Mouse (Mus musculus) T-helper 17 cell (primary cell): ENCODE measurements at regions not wholly inside any gene's neighbourhood (a gene's known extent, or its start where the extent isn't known, plus 50 kb on each side); places are given as distances from the start of the nearest gene placed in this dataset.

Source experiments
- in situ Hi-C, 2 experiments: fragments of 300-600 bp; cut with MboI, MseI; formaldehyde crosslinking; loops; 1 replicate in 1 of 2; 2 replicates in 1 of 2; pipeline ENCODE4 v1.15.1; 2025; ENCODE audit warnings: high pct_unique_total_duplicates in 2 of 2

DNA sequence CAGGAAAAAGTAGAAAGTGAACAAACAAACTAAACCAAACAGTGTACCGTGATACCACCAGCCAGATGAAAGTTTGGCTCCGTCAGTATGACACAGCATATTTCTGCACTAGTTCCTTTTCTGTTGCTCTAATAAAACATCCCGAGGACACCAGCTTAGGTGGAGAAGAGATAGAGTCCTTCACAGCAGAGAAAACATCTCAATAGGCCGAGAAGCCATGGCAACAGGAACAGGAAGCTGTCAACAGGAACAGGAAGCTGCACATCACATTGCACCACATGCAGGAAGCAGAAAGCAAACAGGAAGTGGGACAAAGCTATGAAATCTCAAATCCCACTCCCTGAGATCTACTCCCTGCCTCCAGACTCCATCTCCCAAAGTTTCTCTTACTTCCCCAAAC, 71.4 kb upstream of the Gli2 start:
- in situ Hi-C loops: no loop called here

DNA sequence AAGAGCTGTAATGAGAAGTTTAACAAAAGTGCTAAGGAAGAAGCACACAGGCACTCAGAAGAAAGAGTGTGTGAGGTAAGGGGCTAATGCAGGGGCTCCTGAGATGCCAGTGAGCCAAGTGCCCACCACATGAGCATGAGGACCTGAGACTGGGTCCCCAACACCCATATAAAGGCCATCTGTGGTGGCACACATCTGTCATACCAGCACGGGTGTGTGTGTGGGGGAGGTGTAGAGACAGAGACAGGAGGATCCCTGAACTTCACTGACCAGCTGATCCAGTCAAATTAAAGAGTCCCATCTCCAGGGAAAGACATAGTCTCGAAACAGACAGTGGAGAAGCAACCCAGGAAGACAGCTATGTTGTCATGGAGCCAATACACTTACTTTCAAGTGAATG, 70.6 kb upstream of the Gli2 start:
- in situ Hi-C loops: no loop called here

DNA sequence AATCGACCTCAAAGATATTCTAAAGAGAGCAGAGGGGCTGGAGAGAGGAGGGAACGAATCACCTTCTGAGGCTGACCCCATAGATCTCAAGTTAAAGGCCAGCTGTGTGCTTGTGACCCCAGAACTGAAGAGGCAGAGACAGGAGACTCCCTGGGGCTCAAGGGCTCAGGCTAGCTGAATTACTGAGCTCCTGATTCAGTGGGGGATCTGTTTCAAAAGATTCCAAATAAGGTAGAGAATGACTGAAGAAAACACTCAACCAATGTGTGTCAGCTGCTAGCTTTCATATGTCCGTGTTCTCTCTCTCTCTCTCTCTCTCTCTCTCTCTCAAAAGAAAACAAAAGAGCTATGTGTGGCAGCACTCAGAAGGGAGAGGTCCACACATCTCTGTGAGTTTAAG, 70.0 kb upstream of the Gli2 start:
- in situ Hi-C loops: no loop called here

DNA sequence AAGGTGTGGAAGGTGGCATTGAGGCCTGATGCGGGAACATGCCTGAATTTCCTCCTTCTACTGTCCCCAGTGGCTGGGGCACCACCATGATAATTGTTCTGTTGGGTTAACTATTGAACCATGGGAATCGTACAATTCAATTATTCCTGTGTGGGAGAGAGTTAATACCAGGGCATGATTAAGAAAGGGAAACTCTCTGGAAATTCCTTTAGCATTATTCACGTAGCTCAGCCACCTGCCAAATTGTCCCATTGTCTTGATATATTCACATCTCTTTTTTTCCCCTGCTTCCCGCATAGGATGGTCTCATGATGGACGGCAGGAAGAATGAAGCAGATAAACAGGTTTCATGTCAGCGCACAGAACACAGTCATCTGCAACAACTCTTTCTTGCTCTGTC, 69.6 kb upstream of the Gli2 start:
- in situ Hi-C loops: no loop called here

DNA sequence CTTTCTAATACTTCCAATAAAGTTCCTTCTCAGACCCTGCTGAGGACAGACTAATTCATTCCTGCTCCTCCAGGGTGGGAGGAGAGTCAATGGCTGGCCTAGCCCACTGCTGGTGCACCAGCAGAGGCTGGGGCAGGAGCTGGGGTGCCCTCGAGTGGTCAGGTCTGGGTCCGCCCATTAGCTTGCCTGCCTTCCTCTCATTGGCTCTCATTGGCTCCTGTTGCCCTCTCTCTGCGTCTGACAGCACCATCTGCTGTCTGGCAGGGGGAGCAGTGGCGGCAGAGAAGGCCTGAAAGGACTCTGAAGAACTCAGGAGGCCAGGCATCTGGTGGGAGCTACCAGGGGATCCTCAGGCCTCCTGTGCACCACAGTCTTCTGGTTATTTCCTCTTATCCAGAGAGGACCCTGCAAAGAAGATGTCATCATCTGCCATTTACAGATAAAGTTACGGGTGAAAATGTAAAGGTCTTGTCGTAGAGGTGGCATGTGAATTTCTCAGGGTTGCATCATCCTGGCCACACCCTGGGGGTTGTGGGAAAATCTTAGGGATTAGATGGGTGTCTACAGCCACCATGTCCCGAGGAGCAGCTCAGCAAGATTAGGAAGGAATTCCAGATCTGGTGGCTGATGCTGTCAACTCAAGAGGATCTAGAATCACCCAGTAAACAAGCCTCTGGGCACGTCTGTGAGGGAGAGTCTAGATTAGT, 66.6 kb upstream of the Gli2 start:
- in situ Hi-C loops: no loop called here

DNA sequence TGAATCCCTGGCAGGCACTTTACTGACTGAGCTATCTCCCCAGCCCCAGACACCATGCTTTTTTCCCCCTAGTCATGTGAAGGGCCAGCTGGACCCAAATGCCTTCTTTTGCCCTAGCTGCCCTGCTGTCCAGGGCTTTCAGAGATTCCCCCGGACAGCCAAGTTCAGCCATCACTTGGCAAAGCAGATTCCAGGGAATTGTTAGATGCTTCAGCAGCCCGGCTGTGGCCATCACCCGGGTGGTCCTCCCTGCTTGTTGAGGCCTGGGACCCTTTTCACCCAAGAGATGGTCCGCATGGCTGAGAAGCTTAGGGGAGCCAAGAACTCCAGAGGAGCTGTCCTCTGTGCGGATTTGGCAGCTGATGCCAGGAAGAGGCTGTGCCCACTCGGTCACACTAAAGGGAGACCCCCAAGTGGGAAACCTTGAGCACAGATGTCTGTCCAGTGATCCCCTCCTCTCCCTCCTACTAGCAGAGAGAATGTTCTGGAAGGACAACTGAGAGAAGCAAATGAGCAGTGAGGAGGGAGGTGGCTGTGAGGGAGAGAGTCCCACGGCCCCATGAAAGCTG, 61.8 kb upstream of the Gli2 start:
- in situ Hi-C loops: no loop called here

DNA sequence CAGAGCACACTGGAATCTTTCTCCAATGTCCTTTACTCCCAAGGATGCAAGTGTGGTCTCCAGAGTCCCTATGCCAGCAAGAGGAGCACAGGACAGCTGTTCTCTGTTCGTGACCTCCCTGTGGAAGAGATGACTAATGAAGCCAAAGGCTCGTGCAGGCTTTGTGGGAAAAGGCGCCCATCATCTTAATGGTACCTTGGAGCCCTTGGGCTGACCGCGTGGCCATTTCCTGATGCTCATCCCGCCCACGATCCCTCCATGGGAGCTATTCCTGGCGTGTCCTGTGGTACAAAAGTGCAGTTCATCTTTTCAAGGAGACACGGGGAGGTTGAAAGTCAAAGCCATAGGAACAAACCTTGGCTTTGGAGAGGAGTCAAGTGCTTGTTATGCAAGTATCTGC, 55.2 kb upstream of the Gli2 start:
- in situ Hi-C loops: no loop called here

DNA sequence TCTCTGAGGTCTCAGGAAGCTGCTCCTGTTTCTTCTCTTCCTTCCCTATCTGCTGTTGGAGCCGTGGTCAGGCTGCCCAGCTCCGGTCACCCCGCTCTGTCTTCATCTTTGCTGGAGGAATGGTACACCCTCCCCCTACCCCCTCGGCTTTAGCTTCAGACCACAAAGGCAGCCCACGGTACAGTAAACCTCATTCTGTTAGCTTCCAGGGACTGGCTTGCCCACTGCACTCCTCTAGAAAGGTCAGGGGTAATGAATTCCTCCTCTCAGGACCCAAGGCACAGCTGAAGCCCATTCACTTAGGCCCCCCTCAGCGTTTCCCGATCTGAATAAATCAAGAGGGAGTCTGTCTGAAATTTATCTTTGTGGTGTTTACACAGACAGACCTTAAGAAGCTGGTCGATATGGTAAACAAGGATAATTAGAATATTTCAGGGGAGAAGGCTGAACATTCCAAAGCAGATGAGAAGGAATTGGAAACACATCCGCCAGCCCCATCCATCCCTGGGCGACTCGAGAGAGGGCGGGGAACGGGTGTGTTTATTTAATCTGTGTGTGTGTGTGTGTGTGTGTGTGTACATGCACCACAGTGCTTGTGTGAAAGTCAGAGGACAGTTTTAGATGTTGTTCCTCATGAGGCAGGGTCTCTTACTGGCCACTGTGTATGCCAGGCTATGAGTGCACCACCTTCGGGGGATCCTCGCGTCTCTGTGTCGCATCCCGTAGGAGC, 53.0 kb upstream of the Gli2 start:
- in situ Hi-C loops: no loop called here
